Mouse (Mus musculus): ENCODE measurements at regions not wholly inside any gene's neighbourhood (a gene's known extent, or its start where the extent isn't known, plus 50 kb on each side); places are given as distances from the start of the nearest gene placed in this dataset.

- no peak for DNase-seq (ENCODE audit: low read depth, low spot score)
Measured at GRCm38 (mm10) chr3:123918140-123918539, 227.5 kb upstream of the Ndst3 start.

GRCm38 (mm10) chr3:123952121-123952520 lies 261.5 kb upstream of the Ndst3 start:
- DNase-seq (ENCODE audit: low read depth, low spot score): no peak

GRCm38 (mm10) chr3:123967373-123967772 lies 276.7 kb upstream of the Ndst3 start:
- DNase-seq (ENCODE audit: low read depth, low spot score): no peak

GRCm38 (mm10) chr3:123972367-123972766 lies 281.7 kb upstream of the Ndst3 start:
- DNase-seq (ENCODE audit: low read depth, low spot score): no peak

GRCm38 (mm10) chr3:123973806-123974576 lies 283.3 kb upstream of the Ndst3 start:
- no peak for DNase-seq (ENCODE audit: low read depth, low spot score)

- DNase-seq (ENCODE audit: low read depth, low spot score): no peak
Measured at GRCm38 (mm10) chr3:123976475-123976874, 285.8 kb upstream of the Ndst3 start.

GRCm38 (mm10) chr3:123977168-123977567 lies 286.5 kb upstream of the Ndst3 start:
- DNase-seq (ENCODE audit: low read depth, low spot score): no peak

GRCm38 (mm10) chr3:123983045-123983444 lies 292.4 kb upstream of the Ndst3 start:
- no peak for DNase-seq (ENCODE audit: low read depth, low spot score)

- DNase-seq (ENCODE audit: low read depth, low spot score): no peak
Measured at GRCm38 (mm10) chr3:123983530-123983929, 292.9 kb upstream of the Ndst3 start.

GRCm38 (mm10) chr3:123984028-123984427 lies 293.4 kb upstream of the Ndst3 start:
- DNase-seq (ENCODE audit: low read depth, low spot score): no peak

- DNase-seq (ENCODE audit: low read depth, low spot score): no peak
Measured at GRCm38 (mm10) chr3:123999957-124000616, 309.4 kb upstream of the Ndst3 start.

- no peak for DNase-seq (ENCODE audit: low read depth, low spot score)
Measured at GRCm38 (mm10) chr3:124000883-124001282, 310.2 kb upstream of the Ndst3 start.

- DNase-seq (ENCODE audit: low read depth, low spot score): no peak
Measured at GRCm38 (mm10) chr3:124011685-124012084, 309.0 kb upstream of the Tram1l1 start.

GRCm38 (mm10) chr3:124018618-124019017 lies 302.0 kb upstream of the Tram1l1 start:
- no peak for DNase-seq (ENCODE audit: low read depth, low spot score)

- DNase-seq (ENCODE audit: low read depth, low spot score): no peak
Measured at GRCm38 (mm10) chr3:124026188-124026587, 294.5 kb upstream of the Tram1l1 start.

- no peak for DNase-seq (ENCODE audit: low read depth, low spot score)
Measured at GRCm38 (mm10) chr3:124067061-124067460, 253.6 kb upstream of the Tram1l1 start.

GRCm38 (mm10) chr3:124067538-124067937 lies 253.1 kb upstream of the Tram1l1 start:
- DNase-seq (ENCODE audit: low read depth, low spot score): no peak

- no peak for DNase-seq (ENCODE audit: low read depth, low spot score)
Measured at GRCm38 (mm10) chr3:124067971-124068370, 252.7 kb upstream of the Tram1l1 start.

GRCm38 (mm10) chr3:124069182-124069581 lies 251.5 kb upstream of the Tram1l1 start:
- no peak for DNase-seq (ENCODE audit: low read depth, low spot score)

GRCm38 (mm10) chr3:124075974-124076606 lies 244.6 kb upstream of the Tram1l1 start:
- DNase-seq (ENCODE audit: low read depth, low spot score): no peak

- DNase-seq (ENCODE audit: low read depth, low spot score): no peak
Measured at GRCm38 (mm10) chr3:124092404-124093121, 228.1 kb upstream of the Tram1l1 start.

GRCm38 (mm10) chr3:124113995-124114394 lies 206.7 kb upstream of the Tram1l1 start:
- DNase-seq (ENCODE audit: low read depth, low spot score): no peak

Measured in retina, postnatal 7 days (tissue).